Mouse (Mus musculus): ENCODE data around the gene Dhh. TPM values are rescaled to one million over a fixed set of nuclear protein-coding genes. Genes with fewer than 3 reads are reported as not detected.

Gene Dhh
- polyA plus RNA-seq, 1 experiment from 2014 or later, result 3.0 TPM

- Histone ChIP-seq H3K4me3 (no peak overlapping the region), H3K27ac (no peak overlapping the region), H3K9me3 (no peaks in the 10 kb centered on the region), H3K36me3 (peaks cover 100% of the 10 kb centered on the region), H3K27me3 (ENCODE audit: insufficient read depth, poor library complexity, severe bottlenecking) (no peaks in the 10 kb centered on the region), H3K4me1 (peaks cover 4% of the 10 kb centered on the region; the same call in 1 of the 2 replicates)
- WGBS, result 90% methylated on average over 14 of the region's 14 CpGs
- no peak for DNase-seq (ENCODE audit: low spot score)
Measured at GRCm38 (mm10) chr15:98850668-98851067, 47.7 kb downstream of the Dhh start.

- no peak for DNase-seq (ENCODE audit: low spot score)
- H3K9me3 ChIP-seq, result no peaks in the 10 kb centered on the region
- 88% methylated on average over 16 of the region's 16 CpGs for WGBS
- H3K27me3 ChIP-seq (ENCODE audit: insufficient read depth, poor library complexity, severe bottlenecking), result no peaks in the 10 kb centered on the region
- H3K4me1 ChIP-seq, result peaks cover 4% of the 10 kb centered on the region; the same call in 1 of the 2 replicates
- H3K36me3 ChIP-seq, result peaks cover 100% of the 10 kb centered on the region
- H3K4me3 ChIP-seq, result no peak overlapping the region
- no peak overlapping the region for H3K27ac ChIP-seq
Measured at GRCm38 (mm10) chr15:98849956-98850600, 48.3 kb downstream of the Dhh start.

GRCm38 (mm10) chr15:98849165-98849564, 49.2 kb downstream of the Dhh start:
- Histone ChIP-seq H3K4me3 (no peak overlapping the region), H3K9me3 (no peaks in the 10 kb centered on the region), H3K36me3 (peaks cover 100% of the 10 kb centered on the region), H3K27me3 (ENCODE audit: insufficient read depth, poor library complexity, severe bottlenecking) (no peaks in the 10 kb centered on the region), H3K27ac (no peak overlapping the region), H3K4me1 (peaks cover 4% of the 10 kb centered on the region; the same call in 1 of the 2 replicates)
- DNase-seq (ENCODE audit: low spot score), result no peak
- 95% methylated on average over 11 of the region's 11 CpGs for WGBS

GRCm38 (mm10) chr15:98846140-98846539, 52.2 kb downstream of the Dhh start:
- H3K27me3 ChIP-seq (ENCODE audit: insufficient read depth, poor library complexity, severe bottlenecking), result no peaks in the 10 kb centered on the region
- H3K4me3 ChIP-seq, result no peak overlapping the region
- WGBS, result 86% methylated on average over 8 of the region's 8 CpGs
- H3K4me1 ChIP-seq, result peaks cover 4% of the 10 kb centered on the region; the same call in 1 of the 2 replicates
- H3K27ac ChIP-seq, result no peak overlapping the region
- H3K36me3 ChIP-seq, result peaks cover 100% of the 10 kb centered on the region
- H3K9me3 ChIP-seq, result no peaks in the 10 kb centered on the region
- DNase-seq (ENCODE audit: low spot score), result no peak

GRCm38 (mm10) chr15:98845149-98845548, 53.2 kb downstream of the Dhh start:
- H3K27ac ChIP-seq, result no peak overlapping the region
- no peak overlapping the region for H3K4me3 ChIP-seq
- H3K27me3 ChIP-seq (ENCODE audit: insufficient read depth, poor library complexity, severe bottlenecking), result no peaks in the 10 kb centered on the region
- WGBS, result 92% methylated on average over 2 of the region's 2 CpGs
- H3K4me1 ChIP-seq, result no peaks in the 10 kb centered on the region
- H3K9me3 ChIP-seq, result no peaks in the 10 kb centered on the region
- no peak for DNase-seq (ENCODE audit: low spot score)
- H3K36me3 ChIP-seq, result peaks cover 100% of the 10 kb centered on the region

GRCm38 (mm10) chr15:98843595-98844223, 54.6 kb downstream of the Dhh start:
- Histone ChIP-seq H3K27ac (no peak overlapping the region), H3K9me3 (no peaks in the 10 kb centered on the region), H3K4me3 (no peak overlapping the region), H3K4me1 (no peaks in the 10 kb centered on the region), H3K27me3 (ENCODE audit: insufficient read depth, poor library complexity, severe bottlenecking) (no peaks in the 10 kb centered on the region), H3K36me3 (peaks cover 100% of the 10 kb centered on the region)
- WGBS, result 90% methylated on average over 11 of the region's 11 CpGs
- DNase-seq (ENCODE audit: low spot score), result no peak

Other genes starting within 250 kb of the Dhh start
- gene Ddx23, start 235.6 kb downstream of the Dhh start, polyA plus RNA-seq (2016; fragmentation: Nextera tagmentation; extraction: Ambion mirVana), result 15.6 and 17.5 TPM in 2 replicates
- gene Rnd1, start 221.1 kb downstream of the Dhh start, polyA plus RNA-seq (2016; fragmentation: Nextera tagmentation; extraction: Ambion mirVana), result 1.7 and 2.8 TPM in 2 replicates
- 0.44 and 0.46 TPM in 2 replicates for gene Ccdc65, start 190.3 kb downstream of the Dhh start, polyA plus RNA-seq (2016; fragmentation: Nextera tagmentation; extraction: Ambion mirVana)
- gene Fkbp11, start 170.3 kb downstream of the Dhh start, polyA plus RNA-seq (2016; fragmentation: Nextera tagmentation; extraction: Ambion mirVana), result 20.5 and 40.8 TPM in 2 replicates
- 41.7 and 42.7 TPM in 2 replicates for gene Arf3, start 135.3 kb downstream of the Dhh start, polyA plus RNA-seq (2016; fragmentation: Nextera tagmentation; extraction: Ambion mirVana)
- 0.09 TPM in 1 of 2 replicates, not detected in the other for gene Wnt10b, start 120.4 kb downstream of the Dhh start, polyA plus RNA-seq (2016; fragmentation: Nextera tagmentation; extraction: Ambion mirVana)
- not detected in 2 replicates for gene Wnt1, start 108.7 kb downstream of the Dhh start, polyA plus RNA-seq (2016; fragmentation: Nextera tagmentation; extraction: Ambion mirVana)
- gene Ddn, start 89.0 kb downstream of the Dhh start, polyA plus RNA-seq (2016; fragmentation: Nextera tagmentation; extraction: Ambion mirVana), result 0.06 TPM in 1 of 2 replicates, not detected in the other
- gene Prkag1, start 67.0 kb downstream of the Dhh start, polyA plus RNA-seq (2016; fragmentation: Nextera tagmentation; extraction: Ambion mirVana), result 95.0 and 97.7 TPM in 2 replicates
- 10.1 and 12.0 TPM in 2 replicates for gene Kmt2d, start 27.3 kb downstream of the Dhh start, polyA plus RNA-seq (2016; fragmentation: Nextera tagmentation; extraction: Ambion mirVana)
- gene Rhebl1, start 4.0 kb downstream of the Dhh start, polyA plus RNA-seq (2016; fragmentation: Nextera tagmentation; extraction: Ambion mirVana), result 6.5 and 11.8 TPM in 2 replicates
- gene Lmbr1l, start 19.7 kb upstream of the Dhh start, polyA plus RNA-seq (2016; fragmentation: Nextera tagmentation; extraction: Ambion mirVana), result 14.9 and 20.2 TPM in 2 replicates
- 1,935 and 2,007 TPM in 2 replicates for gene Tuba1b, start 36.0 kb upstream of the Dhh start, polyA plus RNA-seq (2016; fragmentation: Nextera tagmentation; extraction: Ambion mirVana)
- not detected in 2 replicates for gene Gm49450, start 55.0 kb upstream of the Dhh start, polyA plus RNA-seq (2016; fragmentation: Nextera tagmentation; extraction: Ambion mirVana)
- gene Tuba1a, start 55.2 kb upstream of the Dhh start, polyA plus RNA-seq (2016; fragmentation: Nextera tagmentation; extraction: Ambion mirVana), result 1,319 and 1,394 TPM in 2 replicates
- gene Tuba1c, start 131.4 kb upstream of the Dhh start, polyA plus RNA-seq (2016; fragmentation: Nextera tagmentation; extraction: Ambion mirVana), result 172 and 183 TPM in 2 replicates
- gene Prph, start 156.6 kb upstream of the Dhh start, polyA plus RNA-seq (2016; fragmentation: Nextera tagmentation; extraction: Ambion mirVana), result 0.36 and 1.1 TPM in 2 replicates
- 35.7 TPM in 2 replicates for gene Troap, start 176.0 kb upstream of the Dhh start, polyA plus RNA-seq (2016; fragmentation: Nextera tagmentation; extraction: Ambion mirVana)
- 0.12 and 0.20 TPM in 2 replicates for gene C1ql4, start 189.3 kb upstream of the Dhh start, polyA plus RNA-seq (2016; fragmentation: Nextera tagmentation; extraction: Ambion mirVana)
- gene Dnajc22, start 194.6 kb upstream of the Dhh start, polyA plus RNA-seq (2016; fragmentation: Nextera tagmentation; extraction: Ambion mirVana), result 2.7 and 7.5 TPM in 2 replicates
- gene Spats2, start 227.4 kb upstream of the Dhh start, polyA plus RNA-seq (2016; fragmentation: Nextera tagmentation; extraction: Ambion mirVana), result 42.1 and 58.5 TPM in 2 replicates

All from heart, embryonic 10.5 days (tissue).